Mouse (Mus musculus) midbrain, embryonic 10.5 days (tissue): ENCODE measurements at regions not wholly inside any gene's neighbourhood (a gene's known extent, or its start where the extent isn't known, plus 50 kb on each side); places are given as distances from the start of the nearest gene placed in this dataset.

Source experiments
- DNase-seq: peaks from one replicate; pipeline ENCODE4 v3.0.0-alpha.2; 2017; ENCODE audit warnings: low spot score
- H3K27ac ChIP-seq: fragments of 300-500 bp; sonication (generic); replicated peaks from 2 replicates; pipeline ENCODE4 v1.5.1; 2016; ENCODE audit warnings: mild to moderate bottlenecking
- H3K27me3 ChIP-seq: fragments of 300-500 bp; sonication (generic); 2 replicates; pipeline ENCODE4 v1.6.1; 2016; ENCODE audit warnings: low read depth, mild to moderate bottlenecking; ENCODE audit not compliant: poor library complexity, severe bottlenecking
- H3K36me3 ChIP-seq: fragments of 300-500 bp; sonication (generic); 2 replicates; pipeline ENCODE4 v1.6.1; 2016; ENCODE audit warnings: mild to moderate bottlenecking, moderate library complexity
- H3K4me1 ChIP-seq: fragments of 300-500 bp; sonication (generic); 2 replicates; pipeline ENCODE4 v1.6.1; 2016
- H3K4me3 ChIP-seq: fragments of 300-500 bp; sonication (generic); 2 replicates; pipeline ENCODE4 v1.5.1; 2016; ENCODE audit warnings: mild to moderate bottlenecking, moderate library complexity
- H3K9me3 ChIP-seq: fragments of 300-500 bp; sonication (generic); replicated peaks from 2 replicates; pipeline ENCODE4 v1.6.1; 2016; ENCODE audit warnings: mild to moderate bottlenecking
- WGBS: fragments of 180-500 bp; shearing (Covaris S2); methylation state at CpG from one replicate; pipeline ENCODE4 v1.1.7; 2016; 5-methylcytosine and 5-hydroxymethylcytosine counted together

DNA sequence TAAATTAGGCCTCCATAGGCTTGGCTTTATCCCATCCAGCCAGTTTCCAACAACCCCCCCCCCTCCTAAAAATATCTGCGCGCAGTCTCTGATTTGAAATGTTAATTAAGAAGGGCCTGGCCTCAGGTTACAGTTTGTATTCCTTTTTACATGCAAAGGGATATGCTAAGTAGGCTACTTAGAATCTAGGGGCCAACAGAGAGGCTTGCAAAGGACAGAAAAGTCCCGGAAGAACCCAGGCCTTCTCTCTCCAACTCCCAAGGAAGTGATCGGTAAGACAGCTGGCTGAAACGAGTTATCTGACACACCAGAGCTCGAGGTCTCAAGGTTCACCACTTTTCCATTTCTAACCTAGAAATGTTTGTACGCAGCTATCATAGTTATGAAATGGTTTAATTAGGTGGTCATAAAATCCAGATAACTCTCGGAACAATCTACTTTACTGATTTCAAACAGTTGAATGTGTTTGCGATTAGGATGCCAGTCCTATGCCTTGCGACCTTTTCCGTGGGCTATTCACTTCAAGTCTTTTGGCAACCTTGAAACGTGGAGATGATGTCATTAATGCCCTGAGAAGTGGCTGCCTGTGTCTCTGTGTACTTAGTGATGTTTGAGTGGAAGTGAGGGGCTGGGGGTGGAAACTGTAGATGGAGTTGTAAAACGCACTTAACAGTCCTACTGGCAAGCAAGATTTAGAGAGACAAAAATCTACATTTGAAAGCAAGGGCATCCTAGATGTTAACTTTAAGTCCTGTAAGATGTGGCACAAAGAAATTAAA, 1026.5 kb downstream of the Adgrl2 start:
- H3K9me3 ChIP-seq = no peaks in the 10 kb centered on the region
- WGBS = 21% methylated on average over 13 of the region's 13 CpGs
- DNase-seq = no peak
- H3K4me3 ChIP-seq = peak overlapping the region; percentile 37
- no peaks in the 10 kb centered on the region for H3K36me3 ChIP-seq
- H3K27ac ChIP-seq = peak overlapping the region; percentile 71
- H3K4me1 ChIP-seq = peaks cover 59% of the 10 kb centered on the region
- H3K27me3 ChIP-seq = peaks cover 13% of the 10 kb centered on the region

DNA sequence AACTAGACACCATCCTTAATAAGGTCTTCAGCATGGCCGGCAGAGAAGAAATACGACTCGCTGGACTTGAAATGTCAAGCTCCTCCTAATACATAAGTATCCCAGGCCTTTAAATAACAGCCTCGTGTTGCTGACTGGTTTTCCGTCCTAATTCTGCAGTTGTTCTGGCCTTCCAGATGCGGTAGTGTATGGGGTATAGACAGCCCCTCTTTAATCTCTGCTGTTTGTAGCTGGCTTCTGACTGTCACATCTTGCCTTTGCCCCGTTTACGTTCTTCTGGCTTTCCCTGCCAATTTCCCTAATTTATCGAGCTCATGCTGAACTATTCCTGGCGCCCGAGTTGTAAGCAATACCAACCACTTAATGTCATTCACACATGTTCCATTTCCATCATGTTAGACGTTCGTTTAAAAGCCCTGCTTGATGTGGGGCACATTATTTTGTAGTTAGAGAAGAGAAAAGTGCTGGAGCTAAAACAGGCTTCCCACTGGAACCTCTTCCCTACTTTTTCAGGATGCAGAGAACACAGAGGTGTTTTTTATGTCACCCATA, 1042.2 kb downstream of the Adgrl2 start:
- H3K4me1 ChIP-seq = no peaks in the 10 kb centered on the region
- H3K27ac ChIP-seq = no peak overlapping the region
- DNase-seq = no peak
- no peaks in the 10 kb centered on the region for H3K9me3 ChIP-seq
- WGBS = 85% methylated on average over 13 of the region's 13 CpGs
- H3K4me3 ChIP-seq = no peak overlapping the region
- no peaks in the 10 kb centered on the region for H3K27me3 ChIP-seq
- H3K36me3 ChIP-seq = no peaks in the 10 kb centered on the region

DNA sequence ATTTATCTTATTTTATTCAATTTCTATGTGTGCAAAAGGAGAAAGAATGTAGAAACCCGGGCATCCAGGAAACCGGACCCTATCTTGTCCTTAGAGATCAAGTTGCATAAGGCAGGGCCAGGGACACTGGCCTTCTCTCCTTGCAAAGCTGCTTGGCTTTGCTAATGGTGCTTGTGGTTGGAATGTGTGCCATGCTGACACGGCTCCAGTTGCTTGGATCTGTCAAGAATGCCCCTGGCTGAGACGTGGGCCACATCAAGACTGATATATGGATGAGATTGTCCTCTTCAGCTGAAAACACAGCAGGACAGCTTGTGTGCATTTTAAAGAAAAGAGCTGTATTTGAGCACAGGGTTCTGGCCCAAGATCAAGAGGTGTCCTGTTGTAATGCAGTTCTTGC, 1047.0 kb downstream of the Adgrl2 start:
- no peaks in the 10 kb centered on the region for H3K27me3 ChIP-seq
- H3K4me3 ChIP-seq = no peak overlapping the region
- H3K36me3 ChIP-seq = no peaks in the 10 kb centered on the region
- WGBS = 80% methylated on average over 4 of the region's 4 CpGs
- H3K27ac ChIP-seq = no peak overlapping the region
- no peak for DNase-seq
- no peaks in the 10 kb centered on the region for H3K9me3 ChIP-seq
- H3K4me1 ChIP-seq = no peaks in the 10 kb centered on the region

DNA sequence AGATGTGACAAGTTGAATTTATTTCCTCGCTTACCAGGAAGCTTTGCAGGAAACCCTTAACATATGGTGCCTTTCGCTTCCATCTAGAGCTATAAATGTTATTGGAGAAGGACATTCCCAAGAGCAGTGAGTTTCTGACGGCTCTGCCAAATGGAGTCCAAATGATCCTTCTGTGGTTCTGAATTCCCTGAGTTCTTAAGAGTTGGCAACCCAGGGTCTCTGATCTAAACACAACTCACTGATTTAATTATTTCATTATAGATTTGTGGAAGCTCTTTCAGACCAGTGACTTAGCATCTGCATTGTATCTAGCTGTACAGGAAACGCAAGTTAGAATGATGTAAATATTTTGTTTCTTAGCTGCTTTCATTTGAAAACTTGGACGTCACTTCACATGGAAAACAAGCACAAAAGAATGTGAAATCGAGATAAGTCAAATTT, 1059.5 kb downstream of the Adgrl2 start:
- peaks cover 5% of the 10 kb centered on the region; the same call in 1 of the 2 replicates for H3K4me1 ChIP-seq
- no peak for DNase-seq
- no peaks in the 10 kb centered on the region for H3K27me3 ChIP-seq
- no peak overlapping the region for H3K27ac ChIP-seq
- WGBS = 77% methylated on average over 6 of the region's 6 CpGs
- H3K4me3 ChIP-seq = no peak overlapping the region
- no peaks in the 10 kb centered on the region for H3K36me3 ChIP-seq
- no peaks in the 10 kb centered on the region for H3K9me3 ChIP-seq

DNA sequence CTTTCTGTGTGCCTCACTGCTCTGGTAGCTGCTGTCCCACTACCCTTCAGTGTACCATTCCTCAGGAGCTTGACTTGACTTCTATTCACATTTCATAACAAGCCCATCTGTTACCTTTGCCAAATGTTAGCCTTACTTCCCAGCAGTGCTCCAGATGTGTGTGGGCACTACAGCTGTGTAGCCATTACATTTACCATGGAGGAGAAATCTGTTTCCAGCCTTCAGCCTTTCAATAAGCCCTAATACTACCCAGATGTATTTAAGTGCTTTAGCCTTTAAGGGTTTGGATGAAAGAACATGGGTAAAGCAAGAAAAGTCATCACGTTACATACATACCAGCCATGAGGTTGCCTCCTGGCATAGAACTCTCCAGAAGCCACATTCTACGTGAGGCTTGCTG, 1068.0 kb downstream of the Ttll7 start:
- WGBS = 88% methylated on average over 2 of the region's 2 CpGs
- no peaks in the 10 kb centered on the region for H3K27me3 ChIP-seq
- DNase-seq = no peak
- H3K4me1 ChIP-seq = no peaks in the 10 kb centered on the region
- H3K4me3 ChIP-seq = no peak overlapping the region
- H3K36me3 ChIP-seq = no peaks in the 10 kb centered on the region
- H3K27ac ChIP-seq = no peak overlapping the region
- H3K9me3 ChIP-seq = no peaks in the 10 kb centered on the region

DNA sequence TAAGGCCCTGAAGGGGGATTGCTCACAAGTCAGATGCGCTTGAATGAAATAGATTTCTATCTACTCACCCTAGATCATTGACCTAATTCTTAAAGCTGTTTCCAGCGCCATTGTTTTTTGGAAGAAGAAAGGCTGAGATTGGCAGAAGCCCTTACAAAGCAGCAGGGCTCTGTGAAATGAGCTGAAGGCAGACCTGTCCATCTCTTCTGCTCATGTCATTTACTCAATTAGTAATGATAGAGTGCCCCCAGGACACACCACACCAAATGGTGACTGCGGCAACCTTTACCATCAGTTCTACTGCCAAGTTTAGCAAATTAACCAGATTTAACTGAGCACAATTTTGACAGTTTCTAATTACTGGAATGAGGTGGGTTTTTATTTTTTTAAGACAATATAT, 1067.5 kb downstream of the Ttll7 start:
- Histone ChIP-seq H3K9me3 (no peaks in the 10 kb centered on the region), H3K4me1 (no peaks in the 10 kb centered on the region), H3K27me3 (no peaks in the 10 kb centered on the region), H3K4me3 (no peak overlapping the region), H3K27ac (no peak overlapping the region), H3K36me3 (no peaks in the 10 kb centered on the region)
- DNase-seq = no peak
- WGBS = 89% methylated on average over 3 of the region's 3 CpGs

DNA sequence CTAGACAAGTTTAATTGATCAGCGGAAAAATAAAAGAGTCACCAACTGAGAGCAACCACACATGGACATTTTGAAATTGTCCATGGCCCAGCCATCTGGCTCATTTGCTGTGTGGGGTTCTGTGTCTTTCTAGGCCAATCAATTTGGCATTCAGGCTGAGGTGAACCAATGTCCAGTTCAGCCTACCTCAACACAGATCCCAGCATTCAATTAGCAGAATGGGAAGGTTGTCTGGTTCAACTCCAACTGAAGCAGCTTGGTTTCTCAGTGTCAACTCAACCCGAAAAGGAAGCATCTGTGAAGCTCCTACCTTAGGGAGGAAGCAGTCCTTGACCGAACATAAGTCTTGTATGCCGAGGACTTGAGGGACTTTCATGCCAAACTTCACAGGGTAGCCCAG, 1067.0 kb downstream of the Ttll7 start:
- Histone ChIP-seq H3K4me1 (no peaks in the 10 kb centered on the region), H3K36me3 (no peaks in the 10 kb centered on the region), H3K27me3 (no peaks in the 10 kb centered on the region), H3K4me3 (no peak overlapping the region), H3K9me3 (no peaks in the 10 kb centered on the region), H3K27ac (no peak overlapping the region)
- no peak for DNase-seq
- 89% methylated on average over 4 of the region's 4 CpGs for WGBS

DNA sequence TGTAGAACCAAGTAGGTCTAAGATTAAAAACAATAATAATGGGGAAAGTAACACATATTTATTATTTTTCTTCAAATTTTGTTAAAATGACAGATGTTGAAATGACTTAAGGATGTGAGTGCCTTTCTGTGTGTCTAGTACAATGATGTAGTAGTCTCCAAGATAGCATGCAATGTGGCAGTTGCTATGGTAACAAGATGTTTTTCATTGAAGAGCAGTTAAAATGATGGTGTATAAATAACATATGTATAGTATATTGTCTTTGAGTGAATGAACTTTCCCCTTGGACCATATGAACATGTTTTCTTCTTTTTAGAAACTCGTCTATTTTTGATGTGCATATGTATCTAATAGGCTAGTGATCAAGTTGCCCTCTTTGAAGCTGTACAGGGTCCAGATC, 1044.6 kb downstream of the Ttll7 start:
- DNase-seq = no peak
- H3K27ac ChIP-seq = no peak overlapping the region
- H3K9me3 ChIP-seq = no peaks in the 10 kb centered on the region
- WGBS = 81% methylated on average over 1 of the region's 1 CpGs
- no peaks in the 10 kb centered on the region for H3K36me3 ChIP-seq
- no peak overlapping the region for H3K4me3 ChIP-seq
- no peaks in the 10 kb centered on the region for H3K4me1 ChIP-seq
- no peaks in the 10 kb centered on the region for H3K27me3 ChIP-seq

DNA sequence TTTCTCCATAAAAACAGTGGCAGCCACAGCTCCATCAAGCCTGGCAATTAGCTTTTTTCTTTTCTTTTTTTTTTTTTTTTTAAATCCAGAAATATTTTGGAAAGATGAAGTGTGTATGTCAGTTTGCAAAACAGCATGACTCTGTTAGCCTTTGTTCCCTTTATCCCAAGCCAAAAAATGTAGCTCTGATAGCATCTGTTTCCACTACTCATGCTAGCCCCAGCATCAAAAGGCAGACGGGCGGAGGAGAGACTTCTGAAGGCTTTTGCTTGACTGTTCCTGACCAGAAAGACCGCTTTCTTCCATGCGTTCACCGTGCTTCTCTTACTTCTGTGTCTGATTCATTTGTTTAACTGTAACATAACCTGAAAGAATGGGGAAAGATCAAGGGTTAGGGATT, 1039.5 kb downstream of the Ttll7 start:
- Histone ChIP-seq H3K27me3 (no peaks in the 10 kb centered on the region), H3K4me3 (no peak overlapping the region), H3K4me1 (no peaks in the 10 kb centered on the region), H3K36me3 (no peaks in the 10 kb centered on the region), H3K9me3 (no peaks in the 10 kb centered on the region), H3K27ac (no peak overlapping the region)
- DNase-seq = no peak
- WGBS = 77% methylated on average over 5 of the region's 5 CpGs

DNA sequence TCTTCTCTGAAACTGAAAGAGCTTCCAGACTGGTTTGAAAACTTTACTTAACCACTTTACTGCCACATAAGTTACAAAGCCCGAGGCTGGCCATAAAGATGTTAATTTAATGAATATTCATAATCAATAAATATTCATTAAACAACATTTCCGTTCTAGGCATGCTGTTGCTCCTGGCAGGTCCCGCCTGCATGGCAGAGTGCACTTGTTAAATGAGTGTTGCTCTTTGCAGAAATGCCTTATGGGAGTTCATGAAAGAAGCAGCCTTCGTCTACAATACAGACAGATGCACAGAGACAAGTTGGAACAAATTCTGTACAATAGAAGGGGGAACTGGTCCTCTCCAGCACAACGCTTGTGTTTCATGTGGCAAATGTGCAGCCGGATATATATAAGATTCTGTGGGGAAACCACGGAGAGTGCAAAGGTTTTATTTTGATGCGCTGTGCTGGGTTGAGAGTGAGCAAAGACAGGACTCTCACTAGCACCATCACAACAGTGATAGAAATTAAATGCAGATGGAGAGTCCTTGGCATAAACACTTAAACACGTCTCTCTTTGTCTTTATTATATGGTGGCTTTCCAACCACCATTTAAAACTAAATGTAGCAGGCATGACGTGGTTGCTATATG, 1034.2 kb downstream of the Ttll7 start:
- Histone ChIP-seq H3K27ac (no peak overlapping the region), H3K4me1 (peaks cover 13% of the 10 kb centered on the region), H3K9me3 (no peaks in the 10 kb centered on the region), H3K4me3 (no peak overlapping the region), H3K36me3 (no peaks in the 10 kb centered on the region), H3K27me3 (no peaks in the 10 kb centered on the region)
- no peak for DNase-seq
- 86% methylated on average over 10 of the region's 10 CpGs for WGBS

DNA sequence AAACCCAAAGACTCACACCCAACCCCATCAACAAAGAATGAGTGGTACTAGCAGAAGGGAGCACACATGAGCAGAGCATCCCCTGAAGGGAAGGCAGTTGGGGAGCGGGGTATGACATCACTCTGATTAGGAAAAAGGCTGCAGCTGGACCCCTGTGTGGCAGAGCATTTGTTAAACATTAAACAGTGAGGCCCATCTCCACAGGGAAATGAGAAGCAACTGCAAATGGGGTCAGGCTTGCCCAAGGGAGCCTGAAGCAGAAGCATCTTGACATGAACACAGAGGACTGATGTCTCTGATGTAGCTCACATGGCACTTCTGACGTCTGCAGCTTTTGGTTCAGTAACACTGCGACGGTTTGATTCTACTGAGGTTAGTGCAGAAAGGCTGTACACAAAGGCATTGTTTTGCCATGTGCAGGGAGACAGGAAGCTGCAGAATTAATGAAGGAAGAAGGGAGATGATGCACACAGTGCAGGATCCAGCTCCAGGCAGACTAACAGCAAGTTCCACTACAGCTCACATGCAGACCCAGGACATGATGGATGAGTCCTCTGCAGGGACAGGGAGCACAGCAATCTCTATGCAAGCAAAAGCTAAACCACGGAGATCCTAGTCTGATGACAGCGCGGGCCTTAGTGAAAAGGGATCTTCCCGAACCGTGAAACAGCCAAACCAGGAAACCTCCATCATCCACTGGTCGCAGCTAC, 1030.9 kb downstream of the Ttll7 start:
- H3K4me1 ChIP-seq = peaks cover 13% of the 10 kb centered on the region
- H3K27me3 ChIP-seq = no peaks in the 10 kb centered on the region
- peak; percentile 14 for DNase-seq
- 71% methylated on average over 10 of the region's 10 CpGs for WGBS
- no peak overlapping the region for H3K4me3 ChIP-seq
- H3K9me3 ChIP-seq = no peaks in the 10 kb centered on the region
- H3K27ac ChIP-seq = peak overlapping the region; percentile 61
- no peaks in the 10 kb centered on the region for H3K36me3 ChIP-seq

DNA sequence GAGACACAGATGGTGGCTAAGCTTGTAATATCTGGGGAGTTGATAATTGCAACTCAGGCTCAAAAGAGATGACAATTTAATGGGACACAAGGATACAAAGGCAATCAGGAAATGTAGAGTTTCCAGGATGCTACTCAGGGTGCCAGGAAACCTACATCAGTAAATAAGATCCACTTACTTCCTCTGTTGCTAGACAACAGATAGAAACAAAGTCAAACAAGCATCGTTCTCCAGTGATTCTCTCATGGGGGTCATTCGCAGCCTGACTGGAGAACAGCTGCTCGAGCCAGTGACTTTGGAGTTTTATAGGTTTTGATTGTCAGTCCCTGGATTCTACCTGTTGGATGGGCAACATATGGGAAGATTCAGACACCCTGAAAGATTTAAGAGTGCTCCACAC, 1026.5 kb downstream of the Ttll7 start:
- Histone ChIP-seq H3K27ac (no peak overlapping the region), H3K36me3 (no peaks in the 10 kb centered on the region), H3K4me1 (peaks cover 13% of the 10 kb centered on the region), H3K27me3 (no peaks in the 10 kb centered on the region), H3K9me3 (no peaks in the 10 kb centered on the region), H3K4me3 (no peak overlapping the region)
- WGBS = 86% methylated on average over 3 of the region's 3 CpGs
- DNase-seq = no peak

DNA sequence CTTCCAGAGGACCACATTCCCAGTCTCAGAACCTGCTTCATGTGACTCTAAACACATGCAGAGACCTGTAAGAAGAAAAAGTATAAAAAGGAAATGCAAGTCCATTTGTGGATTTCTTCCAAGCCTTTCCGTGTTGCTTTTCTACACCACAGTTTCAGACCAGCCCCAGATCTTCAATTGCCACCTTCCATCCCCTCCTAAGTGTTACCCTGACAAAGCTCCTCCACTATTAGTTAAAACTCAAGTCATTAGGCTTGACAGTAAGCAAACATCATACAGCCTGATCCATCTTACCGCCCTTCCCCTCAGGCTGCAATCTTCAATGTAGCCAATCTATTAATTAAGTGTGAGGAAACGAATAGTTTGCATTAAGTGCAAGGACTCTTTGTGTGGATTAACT, 1016.1 kb downstream of the Ttll7 start:
- no peak for DNase-seq
- no peak overlapping the region for H3K27ac ChIP-seq
- H3K36me3 ChIP-seq = no peaks in the 10 kb centered on the region
- no peaks in the 10 kb centered on the region for H3K9me3 ChIP-seq
- no peaks in the 10 kb centered on the region for H3K27me3 ChIP-seq
- WGBS = 81% methylated on average over 3 of the region's 3 CpGs
- no peaks in the 10 kb centered on the region for H3K4me1 ChIP-seq
- no peak overlapping the region for H3K4me3 ChIP-seq
